Mouse (Mus musculus) hindbrain, embryonic 13.5 days (tissue): ENCODE results near the gene Ankrd13d. TPM values are rescaled to one million over a fixed set of nuclear protein-coding genes. Genes with fewer than 3 reads are reported as not detected.

Experiments
- ATAC-seq: fragments of 200-750 bp; cut with Nextera tagmentation; 2 replicates; pipeline ENCODE4 v1.8.0; 2017; ENCODE audit warnings: moderate TSS enrichment; ENCODE audit not compliant: low FRiP score
- H3K27ac ChIP-seq: fragments of 300-500 bp; sonication (generic); 2 replicates; pipeline ENCODE4 v1.5.1; 2015; ENCODE audit warnings: inconsistent platforms, mild to moderate bottlenecking, moderate library complexity
- H3K27me3 ChIP-seq: fragments of 300-500 bp; sonication (generic); 2 replicates; pipeline ENCODE4 v1.6.1; 2015; ENCODE audit warnings: mild to moderate bottlenecking, inconsistent platforms
- H3K36me3 ChIP-seq: fragments of 300-500 bp; sonication (generic); 2 replicates; pipeline ENCODE4 v1.6.1; 2015; ENCODE audit warnings: mild to moderate bottlenecking, inconsistent platforms
- H3K4me1 ChIP-seq: fragments of 300-500 bp; sonication (generic); replicated peaks from 2 replicates; pipeline ENCODE4 v1.6.1; 2015; ENCODE audit warnings: inconsistent platforms
- H3K4me2 ChIP-seq: fragments of 300-500 bp; sonication (generic); 2 replicates; pipeline ENCODE4 v1.6.1; 2015; ENCODE audit warnings: inconsistent platforms, mild to moderate bottlenecking, moderate library complexity
- H3K4me3 ChIP-seq: fragments of 300-500 bp; sonication (generic); 2 replicates; pipeline ENCODE4 v1.5.1; 2015; ENCODE audit warnings: mild to moderate bottlenecking, inconsistent platforms
- H3K9ac ChIP-seq: fragments of 300-500 bp; sonication (generic); 2 replicates; pipeline ENCODE4 v1.6.1; 2015; ENCODE audit warnings: mild to moderate bottlenecking, inconsistent platforms
- H3K9me3 ChIP-seq: fragments of 300-500 bp; sonication (generic); 2 replicates; pipeline ENCODE4 v1.6.1; 2016; ENCODE audit warnings: inconsistent platforms
- WGBS: fragments of 180-500 bp; shearing (Covaris S2); methylation state at CpG from one replicate; pipeline ENCODE4 v1.1.7; 2015; 5-methylcytosine and 5-hydroxymethylcytosine counted together
- polyA plus RNA-seq: library from polyadenylated mRNA; unstranded; fragments of >200 nt; fragmentation: Nextera tagmentation; extraction: Ambion mirVana; gene quantifications from 2 replicates; pipeline ENCODE4 v1.2.1, GENCODE M21; 2015

Ankrd13d gene
- polyA plus RNA-seq: 29.9 and 33.1 TPM in 2 replicates

DNA sequence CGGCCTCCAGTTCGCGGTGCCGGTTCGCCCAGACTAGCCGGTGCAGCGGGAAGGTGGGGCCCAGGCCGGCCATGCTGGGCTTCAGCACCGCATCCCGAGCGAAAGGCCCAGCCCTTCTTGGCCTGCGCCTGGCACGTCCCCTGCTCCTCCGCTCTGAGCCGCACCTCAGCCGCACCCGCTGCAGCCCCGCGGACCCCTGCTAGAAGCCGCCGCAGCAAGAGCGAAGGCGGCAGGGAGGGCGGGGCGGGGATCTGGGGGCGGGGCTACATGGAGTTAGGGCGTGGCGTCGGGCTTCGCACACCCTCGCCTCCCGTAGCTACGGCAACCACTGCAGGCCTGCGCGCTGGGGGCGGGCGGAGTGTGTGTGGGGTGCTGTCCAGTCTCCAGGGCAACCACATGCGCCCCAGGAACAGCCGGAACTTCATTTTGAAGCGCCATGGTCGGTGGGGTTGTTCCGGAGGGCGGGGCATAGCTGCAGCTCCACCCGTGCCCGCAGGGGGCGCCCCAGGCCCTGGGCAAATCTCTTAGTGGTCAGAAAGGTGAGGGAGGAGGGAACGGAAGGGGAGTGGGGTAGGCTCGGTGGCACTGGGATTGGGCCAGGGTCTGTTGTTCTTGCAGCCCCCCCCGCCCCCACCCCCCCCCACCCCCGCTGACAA is at the start of gene Ankrd13d:
TSS of gene Ankrd13d (minus strand) at position 240 of the 656 bp plus-strand sequence.
- H3K36me3 ChIP-seq: peaks cover 47% of the 10 kb centered on the region
- H3K9ac ChIP-seq: peak within 1 kb of the TSS; percentile 82
- peaks cover 17% of the 10 kb centered on the region for H3K4me1 ChIP-seq
- peak within 1 kb of the TSS; percentile 63 for H3K4me3 ChIP-seq
- H3K27me3 ChIP-seq: 0 out of 2 replicates have a peak, but pooled peaks cover 3% of the 10 kb centered on the region
- WGBS: under 1% methylated on average over 47 of the region's 50 CpGs
- peak; percentile 94 for ATAC-seq
- H3K4me2 ChIP-seq: peak within 1 kb of the TSS; percentile 66
- H3K27ac ChIP-seq: peak within 1 kb of the TSS; percentile 80
- no peaks in the 10 kb centered on the region for H3K9me3 ChIP-seq

DNA sequence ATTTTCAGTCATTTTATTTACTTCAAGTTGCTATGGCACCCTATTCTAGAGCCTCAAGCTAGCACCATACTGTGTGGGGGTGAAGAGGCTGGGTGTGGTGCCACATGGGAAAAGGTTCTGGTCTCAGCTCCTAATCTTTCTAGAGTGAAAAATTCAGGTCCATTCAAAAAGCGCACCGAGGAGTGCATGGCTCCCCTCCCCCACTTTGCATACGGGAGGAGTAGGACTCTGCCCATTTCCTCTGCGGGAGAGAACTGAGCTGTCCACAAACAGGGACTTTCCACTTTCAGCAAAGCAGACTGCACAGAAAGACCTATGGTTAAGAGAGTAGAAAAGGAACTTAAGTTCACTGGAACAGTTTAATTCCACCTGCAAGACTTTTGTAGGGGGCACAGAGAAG is 49.7 kb upstream of the Ankrd13d start:
- peak overlapping the region; percentile 91 for H3K27ac ChIP-seq
- WGBS: 0% methylated on average over 4 of the region's 4 CpGs
- ATAC-seq: no peak
- H3K4me3 ChIP-seq: peak overlapping the region; percentile 63
- peaks cover 41% of the 10 kb centered on the region for H3K4me1 ChIP-seq
- H3K9me3 ChIP-seq: no peaks in the 10 kb centered on the region
- H3K27me3 ChIP-seq: no peaks in the 10 kb centered on the region
- H3K4me2 ChIP-seq: peak overlapping the region; percentile 84
- peaks cover 35% of the 10 kb centered on the region for H3K36me3 ChIP-seq
- peak overlapping the region; percentile 84 for H3K9ac ChIP-seq

DNA sequence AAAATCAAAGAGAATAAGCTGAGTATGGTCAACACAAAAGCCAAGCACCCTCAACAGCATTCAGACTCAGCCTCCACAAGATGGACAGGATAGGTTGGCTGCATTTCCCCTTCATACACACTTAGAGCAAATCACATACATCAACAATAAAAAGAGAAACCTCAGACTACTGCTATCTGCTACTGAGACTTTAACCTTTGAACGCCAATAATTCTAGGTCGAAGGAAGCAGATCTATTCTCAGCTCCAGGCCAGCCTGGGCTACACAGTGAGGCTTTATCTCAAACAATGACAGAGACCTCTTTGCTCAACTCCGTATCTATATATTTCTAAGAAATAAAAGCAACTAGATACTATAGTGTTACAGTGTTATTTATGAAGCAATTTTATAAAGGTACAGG is 48.3 kb upstream of the Ankrd13d start:
- no peaks in the 10 kb centered on the region for H3K27me3 ChIP-seq

DNA sequence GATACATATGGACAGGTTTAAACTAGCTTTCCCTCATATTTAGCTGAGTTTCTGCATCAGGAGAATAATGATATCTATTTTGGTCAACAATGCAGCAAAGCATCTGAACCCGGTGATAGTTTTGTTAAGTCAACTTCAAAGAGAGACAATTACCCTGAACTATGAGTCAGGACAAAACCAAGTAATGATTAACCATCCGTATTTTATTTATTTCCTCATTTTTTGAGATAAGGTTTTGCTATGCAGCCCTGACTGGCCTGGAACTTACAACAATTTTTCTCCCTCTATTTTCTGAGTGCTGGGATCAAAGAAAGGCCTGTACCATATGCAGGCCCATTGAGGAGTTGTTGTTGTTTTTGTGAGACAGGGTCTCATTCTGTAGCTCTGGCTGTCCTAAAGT is 47.7 kb upstream of the Ankrd13d start:
- no peak for ATAC-seq
- Histone ChIP-seq H3K36me3 (peaks cover 51% of the 10 kb centered on the region), H3K4me3 (no peak overlapping the region), H3K27ac (no peak overlapping the region), H3K4me2 (no peak overlapping the region), H3K9ac (no peak overlapping the region), H3K9me3 (no peaks in the 10 kb centered on the region), H3K4me1 (peaks cover 41% of the 10 kb centered on the region), H3K27me3 (no peaks in the 10 kb centered on the region)
- 96% methylated on average over 2 of the region's 2 CpGs for WGBS

More for the DNA sequence above, 48.3 kb upstream of the Ankrd13d start:
- Histone ChIP-seq H3K9me3 (no peaks in the 10 kb centered on the region), H3K27ac (no peak overlapping the region), H3K4me2 (no peak overlapping the region), H3K9ac (no peak overlapping the region), H3K4me1 (peaks cover 41% of the 10 kb centered on the region), H3K36me3 (peaks cover 44% of the 10 kb centered on the region), H3K4me3 (no peak overlapping the region)
- 93% methylated on average over 3 of the region's 3 CpGs for WGBS
- no peak for ATAC-seq

DNA sequence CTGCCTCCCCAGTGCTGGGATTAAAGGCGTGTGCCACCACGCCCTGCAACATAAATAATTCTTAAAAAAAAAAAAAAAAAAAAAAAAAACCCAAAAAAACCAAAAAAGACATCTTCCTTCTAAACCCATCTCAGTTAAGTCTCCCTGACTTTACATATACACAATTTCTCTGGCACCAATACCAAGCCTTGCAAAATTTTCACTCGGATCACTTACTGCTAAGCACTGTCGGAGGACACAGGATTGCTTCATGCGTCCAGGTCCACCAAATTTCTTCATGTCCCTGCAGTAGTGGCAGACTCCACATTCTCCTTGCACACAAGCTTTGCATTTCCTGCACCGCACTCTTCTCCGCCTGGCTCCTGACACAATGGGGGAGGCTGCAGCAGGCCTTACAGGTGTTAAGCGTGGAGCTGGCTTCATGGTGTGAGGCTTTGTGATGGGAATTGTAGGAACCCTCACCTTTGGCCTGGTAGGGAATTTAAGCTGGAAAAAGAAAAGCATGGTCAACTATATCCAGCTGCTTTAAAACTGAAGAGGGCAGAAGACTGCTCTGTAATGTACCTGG is 45.9 kb upstream of the Ankrd13d start:
- Histone ChIP-seq H3K4me2 (no peak overlapping the region), H3K4me3 (no peak overlapping the region), H3K27ac (no peak overlapping the region), H3K4me1 (peaks cover 26% of the 10 kb centered on the region), H3K9ac (no peak overlapping the region), H3K9me3 (no peaks in the 10 kb centered on the region), H3K27me3 (no peaks in the 10 kb centered on the region), H3K36me3 (peaks cover 66% of the 10 kb centered on the region)
- no peak for ATAC-seq
- WGBS: 95% methylated on average over 8 of the region's 8 CpGs

DNA sequence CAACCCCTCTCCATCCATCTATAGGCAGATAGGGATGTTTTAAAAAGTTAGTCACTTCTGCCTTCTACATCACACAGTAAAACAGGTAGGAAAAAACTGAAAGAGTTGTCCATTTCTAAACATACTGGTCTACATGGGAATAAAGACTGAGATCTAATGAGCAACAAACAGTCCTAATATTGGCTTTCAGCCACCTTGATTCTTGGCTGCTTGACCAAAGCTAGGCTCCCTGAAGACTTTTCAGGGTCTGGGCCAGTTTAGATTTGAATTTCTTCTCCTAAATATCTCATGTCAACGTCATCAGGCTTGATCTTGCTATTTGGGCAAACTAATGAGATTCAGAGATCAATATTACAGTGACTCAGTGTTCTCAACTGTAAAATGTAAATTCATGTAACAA is 43.9 kb upstream of the Ankrd13d start:
- H3K4me3 ChIP-seq: no peak overlapping the region
- H3K36me3 ChIP-seq: peaks cover 84% of the 10 kb centered on the region
- H3K9me3 ChIP-seq: no peaks in the 10 kb centered on the region
- no peak overlapping the region for H3K27ac ChIP-seq
- peaks cover 11% of the 10 kb centered on the region for H3K4me1 ChIP-seq
- H3K27me3 ChIP-seq: no peaks in the 10 kb centered on the region
- ATAC-seq: no peak
- no peak overlapping the region for H3K9ac ChIP-seq
- H3K4me2 ChIP-seq: no peak overlapping the region
- WGBS: 80% methylated on average over 1 of the region's 1 CpGs

DNA sequence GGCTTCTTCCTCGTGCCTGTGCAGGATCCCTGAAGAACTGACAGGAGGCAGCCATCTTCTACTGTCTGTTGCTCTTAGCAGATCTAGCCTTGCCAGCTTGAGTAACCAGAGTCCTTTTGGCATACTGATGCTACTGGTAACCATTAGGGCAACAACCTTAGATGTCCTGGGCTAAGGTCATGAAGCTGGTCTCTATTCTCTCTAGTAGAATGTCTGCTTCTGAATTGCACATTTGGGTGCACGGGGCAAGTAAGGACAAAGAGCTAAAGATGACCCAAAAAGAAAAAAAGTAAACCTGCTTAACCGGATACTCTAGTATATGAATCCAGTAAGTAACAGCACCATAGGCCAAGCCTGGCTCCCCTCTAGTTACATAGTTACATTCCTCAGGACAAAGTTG is 43.2 kb upstream of the Ankrd13d start:
- 96% methylated on average over 3 of the region's 3 CpGs for WGBS
- H3K4me2 ChIP-seq: no peak overlapping the region
- no peak overlapping the region for H3K27ac ChIP-seq
- H3K9me3 ChIP-seq: no peaks in the 10 kb centered on the region
- no peak for ATAC-seq
- peaks cover 92% of the 10 kb centered on the region for H3K36me3 ChIP-seq
- H3K9ac ChIP-seq: no peak overlapping the region
- no peak overlapping the region for H3K4me3 ChIP-seq
- H3K27me3 ChIP-seq: no peaks in the 10 kb centered on the region
- peaks cover 3% of the 10 kb centered on the region; the same call in 1 of the 2 replicates for H3K4me1 ChIP-seq

DNA sequence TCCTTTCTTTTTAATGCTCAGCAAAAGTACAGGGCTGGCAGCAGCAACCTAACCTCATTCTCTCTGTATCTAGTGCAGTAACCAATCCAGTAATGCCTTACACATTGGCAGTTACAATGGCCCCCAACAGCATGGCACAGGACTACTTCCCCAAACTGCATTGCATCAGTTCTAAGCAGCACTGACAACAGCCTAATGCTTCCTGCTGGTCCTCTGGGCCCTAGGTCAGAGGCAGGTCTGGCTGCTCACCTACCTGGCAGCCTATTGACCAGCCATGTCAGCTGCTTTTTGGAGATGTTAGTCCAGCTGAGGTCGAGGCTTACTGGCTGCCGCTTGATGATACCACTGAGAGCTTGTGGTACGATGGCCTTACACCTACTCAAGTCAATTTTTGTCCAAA is 39.2 kb upstream of the Ankrd13d start:
- no peaks in the 10 kb centered on the region for H3K4me1 ChIP-seq
- H3K9me3 ChIP-seq: no peaks in the 10 kb centered on the region
- no peak overlapping the region for H3K9ac ChIP-seq
- no peak for ATAC-seq
- no peak overlapping the region for H3K4me2 ChIP-seq
- no peak overlapping the region for H3K27ac ChIP-seq
- H3K4me3 ChIP-seq: no peak overlapping the region
- H3K27me3 ChIP-seq: no peaks in the 10 kb centered on the region
- 96% methylated on average over 3 of the region's 3 CpGs for WGBS
- peaks cover 99% of the 10 kb centered on the region for H3K36me3 ChIP-seq

DNA sequence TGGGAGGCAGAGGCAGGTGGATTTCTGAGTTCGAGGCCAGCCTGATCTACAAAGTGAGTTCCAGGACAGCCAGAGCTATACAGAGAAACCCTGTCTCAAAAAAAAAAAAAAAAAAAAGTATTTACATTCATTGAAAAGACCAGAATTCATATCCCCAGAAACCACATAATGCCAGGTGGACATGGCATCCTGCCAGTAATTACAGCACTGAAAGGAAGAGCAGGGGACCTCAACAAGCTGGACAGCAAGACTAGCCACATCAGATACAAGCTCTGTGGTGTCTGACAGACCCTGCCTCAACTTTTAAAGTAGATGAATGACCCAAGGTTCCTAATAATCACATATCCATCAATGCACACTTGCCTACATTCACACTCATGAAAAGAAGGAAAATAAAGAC is 38.7 kb upstream of the Ankrd13d start:
- Histone ChIP-seq H3K9ac (no peak overlapping the region), H3K9me3 (no peaks in the 10 kb centered on the region), H3K27me3 (no peaks in the 10 kb centered on the region), H3K36me3 (peaks cover 99% of the 10 kb centered on the region), H3K27ac (no peak overlapping the region), H3K4me2 (no peak overlapping the region), H3K4me1 (no peaks in the 10 kb centered on the region), H3K4me3 (no peak overlapping the region)
- WGBS: 92% methylated on average over 1 of the region's 1 CpGs
- ATAC-seq: no peak

DNA sequence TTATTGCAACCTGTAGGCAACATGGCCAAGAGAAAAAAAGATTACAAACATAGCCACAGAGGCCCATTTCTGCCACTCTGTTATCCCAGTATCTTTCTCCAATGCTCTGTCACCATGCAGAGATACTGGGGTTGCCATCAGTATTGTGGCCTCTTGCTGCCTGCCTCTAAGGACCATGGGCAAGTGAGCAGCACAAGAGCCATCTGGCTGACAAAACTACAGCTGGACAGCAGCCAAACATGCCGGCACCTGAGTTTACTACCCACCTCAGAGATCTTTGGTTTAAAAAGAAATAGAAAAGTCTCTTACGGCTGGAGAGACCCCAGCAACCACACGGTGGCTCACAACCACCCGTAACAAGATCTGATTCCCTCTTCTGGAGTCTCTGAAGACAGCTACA is 36.3 kb upstream of the Ankrd13d start:
- 88% methylated on average over 4 of the region's 4 CpGs for WGBS
- H3K9me3 ChIP-seq: no peaks in the 10 kb centered on the region
- H3K27ac ChIP-seq: no peak overlapping the region
- no peaks in the 10 kb centered on the region for H3K4me1 ChIP-seq
- H3K27me3 ChIP-seq: no peaks in the 10 kb centered on the region
- H3K9ac ChIP-seq: no peak overlapping the region
- H3K4me3 ChIP-seq: no peak overlapping the region
- ATAC-seq: no peak
- no peak overlapping the region for H3K4me2 ChIP-seq
- peaks cover 85% of the 10 kb centered on the region for H3K36me3 ChIP-seq

DNA sequence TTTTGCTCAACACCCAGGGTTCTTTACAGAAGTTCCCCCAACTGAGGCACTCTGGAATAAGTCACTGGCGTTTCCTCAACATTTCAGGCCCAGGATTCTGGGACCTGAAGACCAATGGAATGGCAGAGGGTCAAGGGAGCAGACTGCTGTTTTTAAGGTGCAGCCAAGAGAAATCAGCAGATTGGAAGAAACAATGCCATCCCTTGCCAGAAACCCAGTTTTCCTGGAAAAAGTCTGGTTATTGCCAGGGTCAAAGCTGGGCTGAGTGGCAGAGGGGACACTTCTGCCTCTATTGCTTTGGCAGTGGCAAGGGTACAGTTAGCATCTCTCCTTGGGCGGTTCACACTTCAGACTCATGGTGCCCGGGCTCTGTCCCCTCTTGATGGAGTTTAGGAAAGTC is 34.2 kb upstream of the Ankrd13d start:
- no peak overlapping the region for H3K4me3 ChIP-seq

DNA sequence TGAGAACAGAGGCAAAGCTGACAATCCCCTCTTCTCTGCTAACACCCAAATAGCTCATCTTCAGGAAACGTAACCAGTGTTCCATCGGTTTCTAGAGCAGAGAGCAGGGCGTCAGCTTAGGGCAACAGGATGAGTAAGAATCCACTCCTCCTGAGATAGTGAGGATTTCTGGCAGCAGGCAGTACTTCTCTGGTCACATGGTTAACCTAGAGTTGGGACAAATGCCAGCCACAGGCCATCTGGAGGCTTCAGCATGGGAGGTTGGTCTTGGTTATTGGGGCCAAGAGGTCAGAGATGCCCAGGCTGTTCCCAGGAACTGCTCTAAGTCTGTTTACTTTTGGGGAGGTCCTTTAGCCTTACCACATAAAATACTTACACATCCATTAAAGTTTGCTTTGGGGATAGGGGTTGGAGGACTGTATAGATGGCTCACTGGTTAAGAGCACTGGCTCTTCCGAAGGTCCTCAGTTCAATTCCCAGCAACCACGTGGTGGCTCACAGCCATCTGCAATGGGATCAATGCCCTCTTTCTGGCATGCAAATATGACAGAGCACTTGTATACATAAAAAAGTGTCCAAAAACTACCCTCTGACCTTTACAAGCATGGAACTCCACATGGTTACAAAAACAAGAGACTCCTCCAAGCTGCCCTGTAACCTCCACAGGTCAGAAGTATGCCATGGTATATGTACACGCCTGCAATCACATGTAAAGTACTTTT is 32.4 kb upstream of the Ankrd13d start:
- no peak for ATAC-seq
- Histone ChIP-seq H3K4me2 (no peak overlapping the region), H3K9ac (no peak overlapping the region), H3K27ac (no peak overlapping the region), H3K9me3 (no peaks in the 10 kb centered on the region), H3K36me3 (peaks cover 59% of the 10 kb centered on the region), H3K4me3 (no peak overlapping the region), H3K4me1 (no peaks in the 10 kb centered on the region), H3K27me3 (no peaks in the 10 kb centered on the region)
- WGBS: 84% methylated on average over 6 of the region's 6 CpGs

More for the DNA sequence above, 34.2 kb upstream of the Ankrd13d start:
- ATAC-seq: no peak
- Histone ChIP-seq H3K36me3 (peaks cover 77% of the 10 kb centered on the region), H3K27me3 (no peaks in the 10 kb centered on the region), H3K4me1 (no peaks in the 10 kb centered on the region), H3K9ac (no peak overlapping the region), H3K9me3 (no peaks in the 10 kb centered on the region), H3K27ac (no peak overlapping the region), H3K4me2 (no peak overlapping the region)
- WGBS: 87% methylated on average over 3 of the region's 3 CpGs
